Mouse (Mus musculus) megakaryocyte-erythroid progenitor cell, adult 5-6 weeks (primary cell): ENCODE measurements at regions not wholly inside any gene's neighbourhood (a gene's known extent, or its start where the extent isn't known, plus 50 kb on each side); places are given as distances from the start of the nearest gene placed in this dataset.

Source experiments
- ATAC-seq: replicated peaks from 2 replicates; pipeline ENCODE4 v1.8.0; 2016; ENCODE audit warnings: mild to moderate bottlenecking, inconsistent platforms; ENCODE audit not compliant: severe bottlenecking, poor library complexity, low FRiP score, low TSS enrichment

GRCm38 (mm10) chr15:85672376-85672775, 62.4 kb upstream of the Ppara start:
- ATAC-seq = no peak

DNA sequence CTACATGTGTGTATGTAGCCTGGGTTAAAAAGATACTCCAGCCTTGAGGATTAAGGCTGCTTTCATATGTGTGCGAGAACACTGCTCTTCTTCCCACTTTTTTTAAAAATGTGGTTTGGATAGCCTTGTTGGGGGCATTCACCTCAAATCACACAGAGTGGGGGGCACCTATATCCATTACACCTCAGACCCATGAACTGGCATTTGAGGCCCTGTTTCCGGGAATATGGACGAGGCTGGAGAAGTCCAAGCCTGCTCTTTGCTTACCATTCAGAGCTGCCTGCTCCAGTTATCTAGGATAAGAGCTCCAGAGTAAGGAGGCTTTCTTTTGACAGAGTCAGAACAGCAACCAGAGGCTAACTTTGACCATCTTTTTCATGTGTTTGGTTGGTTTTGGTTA, 61.9 kb upstream of the Ppara start:
- no peak for ATAC-seq

DNA sequence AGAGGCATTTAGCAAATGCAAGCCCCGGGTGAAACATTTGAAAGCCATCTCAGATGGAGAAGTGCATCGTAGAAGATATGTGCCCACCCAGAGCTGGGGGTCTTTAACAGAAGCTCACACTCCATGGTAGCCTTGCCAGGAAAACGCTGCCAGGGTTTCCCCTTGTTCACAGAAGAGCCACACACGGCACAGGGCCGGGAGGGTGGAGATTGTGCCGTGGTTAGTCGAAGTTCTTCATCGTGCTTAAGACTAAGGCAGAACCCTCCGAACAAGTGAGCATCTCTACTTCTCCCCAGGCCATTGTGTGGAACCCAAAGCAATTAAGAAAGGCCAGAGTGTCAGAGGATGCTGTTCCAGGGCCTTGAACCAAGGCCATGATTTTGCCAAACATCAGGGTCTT, 61.3 kb upstream of the Ppara start:
- no peak for ATAC-seq

DNA sequence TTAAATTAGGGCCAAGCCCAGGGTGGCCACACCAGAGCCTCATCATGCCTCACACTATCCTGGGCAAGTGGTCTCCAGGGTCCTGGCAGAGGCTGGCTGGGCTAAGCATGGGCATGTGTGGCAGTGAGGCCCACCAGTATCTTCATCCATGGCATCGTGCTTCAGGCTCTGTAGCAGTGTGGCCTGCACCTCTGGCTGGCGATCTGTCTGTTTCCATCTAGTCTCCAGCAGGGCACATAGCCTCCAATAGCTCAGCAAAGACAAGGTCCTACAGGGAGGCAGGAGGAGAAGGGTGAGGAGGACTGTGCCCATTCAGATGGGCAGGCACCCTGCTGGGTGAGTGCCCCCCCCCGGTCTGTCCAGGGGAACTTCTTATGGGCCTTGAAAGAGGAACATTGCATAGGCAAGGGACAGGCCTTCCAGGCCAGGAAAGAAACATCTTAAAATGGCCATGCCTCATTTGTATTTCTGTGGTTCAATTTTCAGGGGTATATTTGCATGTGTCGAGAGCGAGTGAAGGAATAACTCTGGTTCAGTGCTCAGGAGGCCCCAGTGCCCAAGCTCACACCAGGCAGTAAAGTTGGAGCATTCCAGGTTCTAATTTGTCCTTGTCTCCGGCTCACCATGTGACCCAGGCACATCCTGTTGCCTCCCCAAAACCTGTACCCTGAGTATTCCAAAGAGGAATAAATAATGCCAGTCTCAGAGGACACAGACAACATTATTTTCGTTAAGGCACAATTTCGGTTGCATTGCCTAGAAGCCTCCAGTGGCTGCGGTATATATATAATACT, 60.4 kb upstream of the Ppara start:
- ATAC-seq = no peak

GRCm38 (mm10) chr15:85675126-85675525, 59.7 kb upstream of the Ppara start:
- no peak for ATAC-seq

DNA sequence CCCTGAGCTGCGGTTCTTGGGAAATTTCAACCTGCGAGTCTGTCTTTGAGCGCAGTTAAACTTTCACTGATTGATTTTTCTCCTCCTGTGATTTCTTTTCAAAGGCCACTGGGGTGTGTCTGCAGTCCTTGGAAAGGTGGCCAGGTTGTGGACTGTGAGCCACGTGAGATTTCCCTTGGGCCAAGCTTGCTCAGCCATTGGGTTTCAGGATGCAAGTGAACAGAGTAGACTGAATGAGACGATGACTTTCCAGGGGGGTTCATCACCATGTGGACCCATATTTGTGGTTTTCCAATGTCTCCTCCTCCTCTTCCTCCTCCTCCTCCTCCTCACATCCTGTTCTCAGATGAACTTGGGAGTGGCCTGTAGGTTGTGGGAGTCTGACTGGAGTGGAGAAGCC, 59.0 kb upstream of the Ppara start:
- no peak for ATAC-seq

DNA sequence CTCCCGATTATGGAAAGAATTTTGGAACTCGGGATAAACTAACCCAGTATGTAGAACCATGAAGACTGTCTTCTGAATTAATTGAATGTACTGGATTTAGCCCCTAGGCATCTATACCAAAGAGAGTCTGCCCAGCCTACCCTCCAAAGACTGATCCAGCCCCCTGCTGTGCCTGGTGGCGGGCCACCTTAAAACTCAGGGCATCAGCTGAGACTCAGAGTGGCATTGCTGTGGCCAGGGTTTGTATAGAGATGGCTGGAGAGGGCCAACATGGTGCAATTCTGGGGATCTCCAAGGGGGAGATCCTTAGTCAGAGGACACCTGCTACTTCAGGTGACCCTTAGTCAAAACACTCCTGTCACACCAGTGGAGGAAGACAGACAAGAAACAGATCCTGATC, 58.6 kb upstream of the Ppara start:
- no peak for ATAC-seq

DNA sequence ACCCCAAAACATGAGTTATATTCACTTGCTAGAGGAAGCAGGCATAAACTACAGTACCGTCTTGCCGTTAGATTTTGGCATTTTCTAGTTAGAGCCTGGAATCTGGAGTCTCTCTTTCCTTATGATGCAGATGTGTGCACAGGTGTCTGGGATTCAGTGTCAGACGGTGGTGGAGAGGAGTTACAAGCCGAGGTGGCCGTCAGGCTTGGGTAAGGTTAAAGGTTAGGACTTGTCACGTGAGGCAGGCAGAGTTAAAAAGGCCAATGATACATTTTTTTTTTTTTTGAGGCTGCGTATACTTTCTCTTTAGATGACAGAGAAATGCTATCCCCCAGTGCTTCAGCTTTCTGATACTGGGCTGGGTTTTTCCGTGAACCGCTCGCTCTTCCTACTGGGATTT, 57.9 kb upstream of the Ppara start:
- no peak for ATAC-seq

DNA sequence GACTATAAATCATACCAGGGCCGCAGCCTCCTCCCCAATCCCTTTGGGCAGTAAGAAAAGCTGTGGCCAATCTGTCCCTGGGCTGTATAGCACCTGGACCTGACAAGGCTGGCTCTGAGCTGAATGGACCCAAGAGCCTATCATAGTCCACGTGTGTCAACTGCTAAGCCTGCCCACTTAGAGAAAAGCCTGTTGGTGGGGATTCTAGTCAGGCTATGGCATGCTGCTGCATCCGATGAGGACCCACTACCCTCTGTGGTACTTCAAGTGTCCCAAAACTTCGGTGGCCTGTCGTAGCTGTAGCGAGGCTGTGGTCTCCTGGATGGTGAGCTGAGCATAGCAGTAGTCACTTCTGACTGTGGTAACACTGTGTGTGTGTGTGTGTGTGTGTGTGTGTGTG, 57.4 kb upstream of the Ppara start:
- ATAC-seq = no peak

DNA sequence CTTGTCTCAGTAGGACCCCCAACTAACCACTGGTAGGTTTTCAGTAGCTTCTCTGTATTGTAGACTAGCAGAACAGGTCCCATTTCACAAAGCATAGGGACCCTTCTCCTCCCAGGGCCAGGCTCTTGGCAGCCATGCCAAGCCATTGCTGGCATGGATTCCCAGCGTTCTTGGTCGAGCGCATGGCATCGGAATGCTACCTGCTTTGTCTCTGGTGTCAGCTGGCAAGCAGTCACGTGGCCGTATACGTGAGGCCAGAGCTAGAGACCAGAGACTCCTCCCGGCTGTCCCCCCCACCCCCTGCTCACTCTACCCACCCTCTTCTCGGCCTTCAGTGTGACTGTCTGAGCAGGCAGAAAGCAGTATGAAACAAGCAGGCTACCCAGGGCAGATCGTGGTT, 56.9 kb upstream of the Ppara start:
- no peak for ATAC-seq

DNA sequence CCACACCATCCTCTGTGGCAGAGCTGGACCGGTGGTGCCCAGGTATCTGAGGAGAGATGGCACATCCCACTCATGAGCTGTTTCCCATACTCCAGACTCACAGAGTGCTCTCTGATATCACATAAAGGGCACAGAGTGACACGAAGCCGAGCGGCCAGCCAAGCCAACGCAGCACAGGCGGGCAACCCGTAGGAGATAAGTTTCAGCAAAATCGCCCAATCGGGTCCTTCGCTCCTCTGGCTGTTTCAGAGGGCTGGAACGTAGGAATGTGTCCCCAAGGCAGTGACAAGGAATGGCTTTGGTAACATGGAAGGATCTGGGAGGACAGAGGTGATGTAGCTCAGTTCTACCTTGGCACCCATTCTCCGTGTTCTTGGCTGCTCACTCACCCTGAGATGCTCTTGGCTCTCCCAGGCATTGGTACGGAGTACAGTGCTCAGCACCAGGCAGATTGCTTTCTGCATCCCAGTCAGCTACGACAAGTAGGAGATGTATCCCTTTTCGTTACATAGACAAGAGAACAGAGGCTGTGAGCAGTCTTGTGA, 56.4 kb upstream of the Ppara start:
- no peak for ATAC-seq

- ATAC-seq = no peak
Measured at GRCm38 (mm10) chr15:85678981-85679708, 55.6 kb upstream of the Ppara start.

DNA sequence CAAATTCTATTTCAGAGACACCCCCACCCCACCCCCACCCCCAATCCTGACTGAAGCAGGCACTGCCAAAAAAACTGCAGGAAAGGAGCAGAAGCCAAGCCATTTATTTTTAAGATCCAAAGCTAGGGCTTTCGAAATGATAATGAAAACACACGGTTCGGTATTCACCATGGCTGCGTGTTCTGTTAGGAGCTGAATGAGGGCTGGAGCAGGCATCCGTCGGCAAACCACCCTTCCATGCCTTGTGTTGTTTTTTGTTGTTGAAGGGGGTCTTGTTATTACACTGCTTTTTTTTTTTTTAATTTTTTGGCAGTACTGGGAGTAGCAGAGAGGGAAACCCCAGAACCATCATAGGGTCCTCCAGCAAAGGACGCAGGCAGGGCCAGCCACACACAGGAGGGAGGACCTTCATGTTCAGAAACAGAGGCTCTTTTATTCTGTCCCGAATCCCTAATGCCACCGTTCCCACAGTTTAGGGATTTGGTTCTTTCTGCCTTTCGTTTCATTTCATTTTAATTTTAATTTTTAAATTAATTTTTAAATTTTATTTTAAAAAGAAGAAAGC, 54.8 kb upstream of the Ppara start:
- ATAC-seq = no peak

GRCm38 (mm10) chr15:85680460-85681224, 54.1 kb upstream of the Ppara start:
- no peak for ATAC-seq

DNA sequence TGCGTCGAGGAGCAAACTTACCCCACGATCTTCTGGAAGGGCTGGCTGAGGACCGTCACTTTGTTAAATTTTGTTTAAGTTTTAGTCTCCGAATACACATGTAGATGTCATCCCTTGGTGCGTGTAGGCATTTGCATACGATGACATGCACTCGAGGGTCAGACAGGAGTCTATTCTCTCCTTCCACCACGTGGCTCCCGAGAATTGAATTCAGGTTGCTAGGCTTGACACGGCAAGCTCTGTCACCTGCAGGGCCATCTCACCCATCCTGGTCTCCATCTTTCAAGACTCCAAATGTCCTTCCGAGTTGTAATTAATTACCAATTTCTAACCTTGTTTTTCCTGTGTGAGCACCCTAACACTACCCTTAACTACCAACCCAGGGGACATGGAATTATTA, 52.7 kb upstream of the Ppara start:
- ATAC-seq = no peak

DNA sequence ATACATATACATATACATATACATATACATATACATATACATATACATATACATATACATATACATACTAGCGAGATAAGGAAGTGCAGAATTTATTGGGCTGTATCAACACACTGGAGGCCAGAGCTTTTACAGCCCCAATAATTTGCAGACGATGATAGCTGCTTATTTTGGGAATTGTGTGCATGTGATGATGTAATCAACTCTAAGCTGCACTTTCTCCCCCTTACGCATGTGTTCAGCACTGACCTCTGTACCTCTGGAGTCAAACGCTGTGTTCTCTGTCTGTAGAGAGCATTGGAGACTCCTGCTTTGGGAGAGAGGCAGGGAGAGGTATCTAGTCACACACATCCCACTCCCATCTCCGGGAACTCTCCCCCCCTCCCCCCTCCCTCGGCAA, 52.0 kb upstream of the Ppara start:
- no peak for ATAC-seq

DNA sequence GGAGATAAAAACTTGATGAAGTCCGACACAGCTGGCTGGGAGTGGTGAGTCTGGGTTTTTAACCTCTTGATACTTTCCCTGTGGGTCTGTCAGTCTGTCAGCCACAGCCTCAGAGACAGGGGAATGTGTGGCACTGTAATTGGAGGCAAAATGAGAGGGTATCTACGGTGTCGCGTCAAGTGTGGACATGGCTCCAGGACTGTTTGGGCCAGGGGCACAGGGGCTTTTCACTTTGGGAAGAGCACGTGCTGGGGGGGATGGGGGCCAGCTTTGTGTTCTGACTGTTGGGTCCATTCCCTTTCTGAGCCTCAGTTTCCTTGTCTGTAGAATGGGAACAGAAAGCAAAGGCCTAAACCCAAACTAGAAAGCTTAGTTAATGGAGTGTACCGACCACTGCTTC, 51.5 kb upstream of the Ppara start:
- no peak for ATAC-seq

DNA sequence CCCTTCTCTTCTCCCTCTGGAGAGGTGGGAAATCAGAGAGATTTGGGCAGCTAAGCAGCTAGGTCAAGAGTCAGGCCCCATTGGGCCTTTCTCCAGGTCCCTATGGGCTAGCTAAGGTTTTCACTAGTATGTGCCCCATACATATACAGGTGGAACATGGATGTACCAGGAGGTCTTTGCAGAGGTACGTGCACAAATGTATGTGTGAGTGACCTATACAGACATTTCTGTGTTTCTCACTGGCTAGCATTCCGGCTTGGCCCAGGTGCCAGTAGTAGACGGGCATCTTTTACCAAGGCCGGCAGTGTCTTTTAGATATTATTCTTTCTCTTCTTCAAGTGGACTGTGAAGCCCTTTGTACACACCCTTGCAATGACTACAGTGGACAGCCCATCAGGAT, 51.1 kb upstream of the Ppara start:
- no peak for ATAC-seq

GRCm38 (mm10) chr15:85684164-85684708, 50.5 kb upstream of the Ppara start:
- ATAC-seq = no peak

GRCm38 (mm10) chr15:85684875-85685274, 49.9 kb upstream of the Ppara start:
- no peak for ATAC-seq
